Mouse (Mus musculus): ENCODE measurements at regions not wholly inside any gene's neighbourhood (a gene's known extent, or its start where the extent isn't known, plus 50 kb on each side); places are given as distances from the start of the nearest gene placed in this dataset.

- ATAC-seq (ENCODE audit: low FRiP score, low TSS enrichment) = no peak
- H3K27me3 ChIP-seq (ENCODE audit: insufficient read depth, low read length) = no peaks in the 10 kb centered on the region
Observed at GRCm38 (mm10) chr13:101824962-101825361, 56.9 kb upstream of the Pik3r1 start.

GRCm38 (mm10) chr13:101831872-101832629 lies 64.0 kb upstream of the Pik3r1 start:
- Histone ChIP-seq H3K27me3 (ENCODE audit: insufficient read depth, low read length) (no peaks in the 10 kb centered on the region), H3K4me1 (ENCODE audit: insufficient read depth, low read length) (peaks cover 2% of the 10 kb centered on the region; the same call in 1 of the 2 replicates), H3K4me3 (ENCODE audit: low read length) (no peak overlapping the region), H3K36me3 (ENCODE audit: insufficient read depth, low read length) (no peaks in the 10 kb centered on the region), H3K9ac (replicated peaks; ENCODE audit: low read length) (no peak overlapping the region), H3K9me3 (ENCODE audit: low read length) (no peaks in the 10 kb centered on the region), H3K4me2 (replicated peaks; ENCODE audit: low read depth, low read length) (no peak overlapping the region), H3K27ac (ENCODE audit: low read length) (no peak overlapping the region)
- ATAC-seq (ENCODE audit: low FRiP score, low TSS enrichment) = no peak
- WGBS = 77% methylated on average over 7 of the region's 7 CpGs

More at GRCm38 (mm10) chr13:101824962-101825361, 56.9 kb upstream of the Pik3r1 start:
- H3K4me2 ChIP-seq (replicated peaks; ENCODE audit: low read depth, low read length) = no peak overlapping the region
- 93% methylated on average over 2 of the region's 2 CpGs for WGBS
- H3K4me3 ChIP-seq (ENCODE audit: low read length) = no peak overlapping the region
- no peak overlapping the region for H3K9ac ChIP-seq (replicated peaks; ENCODE audit: low read length)
- H3K4me1 ChIP-seq (ENCODE audit: insufficient read depth, low read length) = no peaks in the 10 kb centered on the region
- no peak overlapping the region for H3K27ac ChIP-seq (ENCODE audit: low read length)
- no peaks in the 10 kb centered on the region for H3K9me3 ChIP-seq (ENCODE audit: low read length)
- no peaks in the 10 kb centered on the region for H3K36me3 ChIP-seq (ENCODE audit: insufficient read depth, low read length)

- WGBS = 50% methylated on average over 4 of the region's 4 CpGs
- H3K27me3 ChIP-seq (ENCODE audit: insufficient read depth, low read length) = no peaks in the 10 kb centered on the region
- no peak for ATAC-seq (ENCODE audit: low FRiP score, low TSS enrichment)
Observed at GRCm38 (mm10) chr13:101834546-101834945, 66.5 kb upstream of the Pik3r1 start.

GRCm38 (mm10) chr13:101836992-101837391 lies 69.0 kb upstream of the Pik3r1 start:
- Histone ChIP-seq H3K4me2 (replicated peaks; ENCODE audit: low read depth, low read length) (no peak overlapping the region), H3K27me3 (ENCODE audit: insufficient read depth, low read length) (no peaks in the 10 kb centered on the region), H3K9ac (replicated peaks; ENCODE audit: low read length) (no peak overlapping the region), H3K9me3 (ENCODE audit: low read length) (no peaks in the 10 kb centered on the region), H3K36me3 (ENCODE audit: insufficient read depth, low read length) (no peaks in the 10 kb centered on the region), H3K27ac (ENCODE audit: low read length) (no peak overlapping the region), H3K4me3 (ENCODE audit: low read length) (no peak overlapping the region), H3K4me1 (ENCODE audit: insufficient read depth, low read length) (no peaks in the 10 kb centered on the region)
- no peak for ATAC-seq (ENCODE audit: low FRiP score, low TSS enrichment)
- 82% methylated on average over 1 of the region's 1 CpGs for WGBS

More at GRCm38 (mm10) chr13:101834546-101834945, 66.5 kb upstream of the Pik3r1 start:
- peak overlapping the region; percentile 38; the same call in 1 of the 2 replicates for H3K27ac ChIP-seq (ENCODE audit: low read length)
- peaks cover 2% of the 10 kb centered on the region; the same call in 1 of the 2 replicates for H3K4me1 ChIP-seq (ENCODE audit: insufficient read depth, low read length)
- H3K9me3 ChIP-seq (ENCODE audit: low read length) = no peaks in the 10 kb centered on the region
- H3K4me2 ChIP-seq (replicated peaks; ENCODE audit: low read depth, low read length) = no peak overlapping the region
- no peak overlapping the region for H3K9ac ChIP-seq (replicated peaks; ENCODE audit: low read length)
- no peaks in the 10 kb centered on the region for H3K36me3 ChIP-seq (ENCODE audit: insufficient read depth, low read length)
- H3K4me3 ChIP-seq (ENCODE audit: low read length) = no peak overlapping the region

- Histone ChIP-seq H3K4me2 (replicated peaks; ENCODE audit: low read depth, low read length) (no peak overlapping the region), H3K4me1 (ENCODE audit: insufficient read depth, low read length) (peaks cover 5% of the 10 kb centered on the region; the same call in 1 of the 2 replicates), H3K9ac (replicated peaks; ENCODE audit: low read length) (no peak overlapping the region), H3K27me3 (ENCODE audit: insufficient read depth, low read length) (no peaks in the 10 kb centered on the region), H3K36me3 (ENCODE audit: insufficient read depth, low read length) (no peaks in the 10 kb centered on the region), H3K9me3 (ENCODE audit: low read length) (no peaks in the 10 kb centered on the region), H3K4me3 (ENCODE audit: low read length) (no peak overlapping the region), H3K27ac (ENCODE audit: low read length) (0 out of 2 replicates have a peak overlapping the region, but pooled peaks have one; percentile 8)
- ATAC-seq (ENCODE audit: low FRiP score, low TSS enrichment) = no peak
- 59% methylated on average over 7 of the region's 7 CpGs for WGBS
Observed at GRCm38 (mm10) chr13:101844461-101845440, 76.7 kb upstream of the Pik3r1 start.

GRCm38 (mm10) chr13:101846016-101846415 lies 78.0 kb upstream of the Pik3r1 start:
- 80% methylated on average over 3 of the region's 3 CpGs for WGBS
- no peak overlapping the region for H3K4me3 ChIP-seq (ENCODE audit: low read length)
- no peak overlapping the region for H3K4me2 ChIP-seq (replicated peaks; ENCODE audit: low read depth, low read length)
- H3K9ac ChIP-seq (replicated peaks; ENCODE audit: low read length) = no peak overlapping the region
- ATAC-seq (ENCODE audit: low FRiP score, low TSS enrichment) = no peak
- H3K27ac ChIP-seq (ENCODE audit: low read length) = no peak overlapping the region
- H3K4me1 ChIP-seq (ENCODE audit: insufficient read depth, low read length) = peaks cover 5% of the 10 kb centered on the region; the same call in 1 of the 2 replicates
- H3K36me3 ChIP-seq (ENCODE audit: insufficient read depth, low read length) = no peaks in the 10 kb centered on the region
- H3K27me3 ChIP-seq (ENCODE audit: insufficient read depth, low read length) = no peaks in the 10 kb centered on the region
- no peaks in the 10 kb centered on the region for H3K9me3 ChIP-seq (ENCODE audit: low read length)

- Histone ChIP-seq H3K4me1 (ENCODE audit: insufficient read depth, low read length) (peaks cover 5% of the 10 kb centered on the region; the same call in 1 of the 2 replicates), H3K4me2 (replicated peaks; ENCODE audit: low read depth, low read length) (no peak overlapping the region), H3K36me3 (ENCODE audit: insufficient read depth, low read length) (no peaks in the 10 kb centered on the region), H3K9me3 (ENCODE audit: low read length) (no peaks in the 10 kb centered on the region), H3K4me3 (ENCODE audit: low read length) (no peak overlapping the region), H3K27me3 (ENCODE audit: insufficient read depth, low read length) (no peaks in the 10 kb centered on the region), H3K9ac (replicated peaks; ENCODE audit: low read length) (no peak overlapping the region), H3K27ac (ENCODE audit: low read length) (no peak overlapping the region)
- 64% methylated on average over 12 of the region's 12 CpGs for WGBS
- ATAC-seq (ENCODE audit: low FRiP score, low TSS enrichment) = no peak
Observed at GRCm38 (mm10) chr13:101847879-101848600, 80.0 kb upstream of the Pik3r1 start.

- Histone ChIP-seq H3K4me2 (replicated peaks; ENCODE audit: low read depth, low read length) (no peak overlapping the region), H3K27ac (ENCODE audit: low read length) (no peak overlapping the region), H3K4me1 (ENCODE audit: insufficient read depth, low read length) (peaks cover 5% of the 10 kb centered on the region; the same call in 1 of the 2 replicates), H3K27me3 (ENCODE audit: insufficient read depth, low read length) (no peaks in the 10 kb centered on the region), H3K9me3 (ENCODE audit: low read length) (no peaks in the 10 kb centered on the region), H3K9ac (replicated peaks; ENCODE audit: low read length) (no peak overlapping the region), H3K36me3 (ENCODE audit: insufficient read depth, low read length) (no peaks in the 10 kb centered on the region), H3K4me3 (ENCODE audit: low read length) (no peak overlapping the region)
- no peak for ATAC-seq (ENCODE audit: low FRiP score, low TSS enrichment)
- 65% methylated on average over 2 of the region's 2 CpGs for WGBS
Observed at GRCm38 (mm10) chr13:101848601-101849147, 80.7 kb upstream of the Pik3r1 start.

- H3K4me3 ChIP-seq (ENCODE audit: low read length) = no peak overlapping the region
- H3K4me2 ChIP-seq (replicated peaks; ENCODE audit: low read depth, low read length) = no peak overlapping the region
- H3K4me1 ChIP-seq (ENCODE audit: insufficient read depth, low read length) = peaks cover 5% of the 10 kb centered on the region; the same call in 1 of the 2 replicates
- 82% methylated on average over 6 of the region's 6 CpGs for WGBS
- no peaks in the 10 kb centered on the region for H3K27me3 ChIP-seq (ENCODE audit: insufficient read depth, low read length)
- ATAC-seq (ENCODE audit: low FRiP score, low TSS enrichment) = no peak
- H3K9ac ChIP-seq (replicated peaks; ENCODE audit: low read length) = no peak overlapping the region
- H3K27ac ChIP-seq (ENCODE audit: low read length) = no peak overlapping the region
- H3K36me3 ChIP-seq (ENCODE audit: insufficient read depth, low read length) = no peaks in the 10 kb centered on the region
- no peaks in the 10 kb centered on the region for H3K9me3 ChIP-seq (ENCODE audit: low read length)
Observed at GRCm38 (mm10) chr13:101849416-101849815, 81.4 kb upstream of the Pik3r1 start.
